Mouse (Mus musculus) heart, postnatal 0 days (tissue): ENCODE data around the gene Apoc4. TPM values are rescaled to one million over a fixed set of nuclear protein-coding genes. Genes with fewer than 3 reads are reported as not detected.
A peak's percentile ranks its signal among the peaks of the same experiment; 100 is the strongest.

Experiments used
- ATAC-seq: fragments of 200-750 bp; cut with Nextera tagmentation; 2 replicates; pipeline ENCODE4 v1.8.0; 2017; ENCODE audit warnings: low read depth, moderate number of reproducible peaks, moderate library complexity; ENCODE audit not compliant: insufficient read depth
- DNase-seq: peaks from one replicate; pipeline ENCODE4 v3.0.0-alpha.2; 2016; ENCODE audit warnings: low spot score
- H3K27ac ChIP-seq: fragments of 300-500 bp; sonication (generic); 2 replicates; pipeline ENCODE4 v1.5.1; 2014; ENCODE audit warnings: low read depth, mild to moderate bottlenecking
- H3K27me3 ChIP-seq: fragments of 300-500 bp; sonication (generic); 2 replicates; pipeline ENCODE4 v1.6.1; 2014; ENCODE audit warnings: low read length, mixed read lengths; ENCODE audit not compliant: control insufficient read depth, insufficient read depth
- H3K36me3 ChIP-seq: fragments of 300-500 bp; sonication (generic); replicated peaks from 2 replicates; pipeline ENCODE4 v1.6.1; 2014; ENCODE audit warnings: low read length, mixed read lengths; ENCODE audit not compliant: control insufficient read depth, insufficient read depth
- H3K4me1 ChIP-seq: fragments of 300-500 bp; sonication (generic); 2 replicates; pipeline ENCODE4 v1.6.1; 2014; ENCODE audit warnings: antibody characterized with exemption; ENCODE audit not compliant: control insufficient read depth, insufficient read depth
- H3K4me2 ChIP-seq: fragments of 300-500 bp; sonication (generic); 2 replicates; pipeline ENCODE4 v1.6.1; 2014; ENCODE audit warnings: low read depth, mild to moderate bottlenecking, low read length, moderate library complexity
- H3K4me3 ChIP-seq: fragments of 300-500 bp; sonication (generic); 2 replicates; pipeline ENCODE4 v1.5.1; 2014; ENCODE audit warnings: low read depth, low read length
- H3K9ac ChIP-seq: fragments of 300-500 bp; sonication (generic); replicated peaks from 2 replicates; pipeline ENCODE4 v1.6.1; 2014; ENCODE audit warnings: low read depth, low read length, mixed read lengths
- H3K9me3 ChIP-seq: fragments of 300-500 bp; sonication (generic); replicated peaks from 2 replicates; pipeline ENCODE4 v1.6.1; 2016; ENCODE audit warnings: low read length; ENCODE audit not compliant: control insufficient read depth
- CTCF ChIP-seq: IDR thresholded peaks from 2 replicates; pipeline ENCODE4 v1.5.1; 2016; ENCODE audit warnings: antibody characterized with exemption, control low read depth, low read depth
- EP300 ChIP-seq: IDR thresholded peaks from 2 replicates; pipeline ENCODE4 v1.6.1; 2016; ENCODE audit warnings: antibody characterized with exemption, low read depth
- WGBS: fragments of 180-500 bp; shearing (Covaris S2); extraction: QIAGEN DNeasy Blood & Tissue Kit; methylation state at CpG from one replicate; pipeline ENCODE4 v1.1.7; 2014; 5-methylcytosine and 5-hydroxymethylcytosine counted together
- polyA plus RNA-seq: library from polyadenylated mRNA; unstranded; fragments of >200 nt; fragmentation: Nextera tagmentation; extraction: Ambion mirVana; gene quantifications from 2 replicates; pipeline ENCODE4 v1.2.1, GENCODE M21; 2015
- total RNA-seq: library from RNA; depleted of rRNA; stranded (reverse); fragments of >200 nt; gene quantifications from 2 replicates; pipeline ENCODE4 v1.2.3, GENCODE M21; 2014; ENCODE audit warnings: low replicate concordance

The Apoc4 gene
- total and polyA plus RNA-seq, 2 experiments from 2014 or later = 0.18 TPM; not detected in 1

DNA sequence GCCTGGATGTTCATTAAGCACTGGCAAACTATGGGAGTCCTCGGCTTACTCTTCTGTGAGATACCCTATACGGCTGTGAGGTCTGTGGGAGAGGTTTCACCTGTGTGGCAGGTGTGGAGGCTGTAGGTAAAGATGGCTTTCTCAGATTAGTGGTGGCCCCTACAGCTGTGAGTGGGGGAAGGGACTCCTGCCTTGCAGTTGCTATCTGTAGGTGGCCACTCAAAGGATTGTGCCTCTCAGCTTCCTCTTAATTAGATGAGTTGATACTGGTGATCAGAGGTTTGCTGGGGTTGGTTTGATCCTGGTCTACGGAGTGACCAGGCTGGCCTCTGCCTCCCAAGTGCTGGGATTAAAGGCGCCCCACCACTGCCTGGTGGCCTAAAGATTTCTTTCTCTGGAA, 23.2 kb upstream of the Apoc4 start:
- no peak for TF ChIP-seq CTCF

DNA sequence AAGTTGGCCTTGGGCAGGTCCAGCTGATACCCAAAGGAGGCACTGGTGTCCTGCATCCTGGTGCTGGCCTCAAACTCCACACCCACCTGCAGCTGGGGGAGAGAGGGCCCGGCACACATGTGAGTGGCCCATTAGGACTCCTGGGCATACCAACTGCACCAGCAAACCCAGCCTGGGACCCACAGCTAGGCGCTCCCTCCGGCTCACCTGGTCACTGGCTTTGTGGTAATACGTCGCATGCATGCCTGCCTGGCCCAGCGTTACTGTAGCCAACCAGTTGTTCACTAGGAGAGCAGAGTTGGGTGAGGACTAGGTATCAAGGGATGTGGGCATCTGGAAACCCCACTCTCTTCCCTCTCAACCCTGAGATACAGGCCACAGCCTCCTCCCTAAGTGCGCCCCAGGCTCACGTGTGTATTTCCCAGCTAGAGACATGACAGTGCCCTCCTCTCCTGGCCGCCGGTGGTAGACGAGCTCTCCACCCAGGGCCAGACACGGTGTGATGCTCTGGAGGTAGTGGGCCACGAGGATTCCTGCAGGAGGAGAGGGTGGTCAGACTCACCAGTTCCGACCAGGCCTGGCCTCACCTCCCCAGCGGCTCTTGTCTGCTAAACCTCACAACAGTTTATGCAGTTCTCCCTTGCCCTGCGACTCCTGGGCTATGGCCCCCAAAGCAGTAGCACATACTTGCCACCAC, 21.7 kb upstream of the Apoc4 start:
- Histone ChIP-seq H3K27ac (no peak overlapping the region), H3K36me3 (peaks cover 37% of the 10 kb centered on the region), H3K4me2 (no peak overlapping the region), H3K4me1 (peaks cover 31% of the 10 kb centered on the region), H3K9me3 (no peaks in the 10 kb centered on the region), H3K9ac (no peak overlapping the region), H3K4me3 (no peak overlapping the region), H3K27me3 (no peaks in the 10 kb centered on the region)
- ATAC-seq (no peak), DNase-seq (no peak)
- WGBS = 88% methylated on average over 16 of the region's 16 CpGs
- no peak for TF ChIP-seq CTCF
- TF ChIP-seq EP300 = no peak

More for the DNA sequence above, 23.2 kb upstream of the Apoc4 start:
- H3K27me3 ChIP-seq = no peaks in the 10 kb centered on the region
- no peak overlapping the region for H3K9ac ChIP-seq
- H3K36me3 ChIP-seq = peaks cover 50% of the 10 kb centered on the region
- H3K4me1 ChIP-seq = peaks cover 18% of the 10 kb centered on the region
- no peak for DNase-seq
- no peak overlapping the region for H3K4me3 ChIP-seq
- H3K9me3 ChIP-seq = no peaks in the 10 kb centered on the region
- no peak overlapping the region for H3K4me2 ChIP-seq
- WGBS = 96% methylated on average over 4 of the region's 4 CpGs
- no peak for ATAC-seq
- no peak overlapping the region for H3K27ac ChIP-seq

DNA sequence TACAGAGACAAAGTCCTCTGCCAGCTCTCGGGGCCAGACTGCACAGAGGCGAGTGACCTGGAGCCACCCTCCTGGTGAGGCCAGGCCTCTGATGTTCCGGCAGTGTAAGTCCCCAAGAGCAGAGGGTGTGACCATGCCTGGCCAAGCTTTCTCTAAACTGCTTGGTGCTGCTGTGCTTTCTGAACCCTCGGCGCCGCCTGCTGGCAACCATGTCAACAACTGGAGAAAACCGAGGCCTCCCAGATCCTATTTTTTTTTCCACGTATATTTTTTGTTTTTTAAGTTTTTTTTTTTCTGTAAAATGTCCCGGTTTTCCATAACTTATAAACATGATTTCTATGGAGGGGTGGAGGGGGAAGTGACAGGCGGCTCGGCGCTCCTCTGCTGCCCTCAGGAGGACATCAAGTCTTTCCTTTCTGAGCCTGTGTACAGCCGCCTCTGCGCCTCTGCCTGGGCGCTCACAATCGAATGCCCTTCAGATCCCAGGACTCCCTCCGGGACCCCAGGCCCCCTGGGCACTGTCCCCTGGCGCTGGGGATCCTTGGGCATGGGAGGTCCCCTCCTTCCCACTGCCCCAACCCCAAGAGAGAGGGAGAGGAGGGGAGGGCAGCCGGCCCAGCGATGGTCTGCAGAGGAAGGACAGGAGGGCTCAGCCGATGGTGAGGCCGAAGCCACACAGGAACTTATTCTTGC, 19.9 kb upstream of the Apoc4 start:
- H3K36me3 ChIP-seq = peaks cover 30% of the 10 kb centered on the region
- no peak for TF ChIP-seq EP300
- TF ChIP-seq CTCF = peak; percentile 75
- WGBS = 26% methylated on average over 22 of the region's 22 CpGs
- peak overlapping the region; percentile 38 for H3K4me2 ChIP-seq
- 0 out of 2 replicates have a peak overlapping the region, but pooled peaks have one; percentile 21 for H3K9ac ChIP-seq
- DNase-seq (peak; percentile 82), ATAC-seq (peak; percentile 82)
- no peak overlapping the region for H3K4me3 ChIP-seq
- H3K27me3 ChIP-seq = no peaks in the 10 kb centered on the region
- no peaks in the 10 kb centered on the region for H3K9me3 ChIP-seq
- H3K4me1 ChIP-seq = peaks cover 34% of the 10 kb centered on the region
- peak overlapping the region; percentile 77 for H3K27ac ChIP-seq

DNA sequence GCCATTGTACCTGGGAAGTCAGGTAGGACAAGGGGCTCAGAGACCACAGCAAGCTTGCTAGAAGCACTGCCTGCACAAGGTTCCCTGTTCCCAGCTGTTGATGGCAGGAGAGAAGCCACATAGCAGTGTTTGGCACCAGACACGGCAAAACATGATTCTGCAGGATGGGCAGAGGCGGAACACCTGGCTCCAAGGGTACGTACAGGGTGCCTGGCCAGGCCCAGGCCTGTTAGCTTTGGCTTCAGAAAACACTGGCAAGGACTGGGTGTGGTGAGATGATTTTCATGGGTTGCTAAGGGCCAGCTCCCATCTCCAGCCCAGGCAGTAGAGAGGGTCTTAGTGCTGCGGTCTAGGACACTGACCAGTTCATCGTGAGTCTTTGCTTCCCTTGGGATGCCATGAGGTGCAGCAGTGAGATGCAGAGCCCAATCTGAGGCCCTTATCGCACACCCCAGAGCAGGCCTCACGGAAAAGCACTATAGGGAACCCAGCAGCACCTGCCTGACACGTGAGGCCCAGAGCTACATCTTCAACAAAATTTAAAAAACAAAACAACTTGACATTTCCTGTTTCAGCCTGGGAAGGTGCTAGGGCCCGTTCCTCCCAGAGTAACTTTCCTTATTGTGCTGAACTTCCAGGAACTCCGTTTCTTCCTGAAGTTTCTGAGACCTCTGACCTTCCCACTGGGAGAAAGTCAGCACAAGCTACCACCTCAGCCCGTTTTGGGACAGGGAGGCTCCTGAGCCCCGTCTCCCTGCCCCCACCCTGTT, 19.2 kb upstream of the Apoc4 start:
- Histone ChIP-seq H3K27ac (peak overlapping the region; percentile 77), H3K9ac (no peak overlapping the region), H3K4me2 (peak overlapping the region; percentile 38), H3K27me3 (no peaks in the 10 kb centered on the region), H3K36me3 (peaks cover 30% of the 10 kb centered on the region), H3K4me1 (peaks cover 34% of the 10 kb centered on the region), H3K4me3 (no peak overlapping the region), H3K9me3 (no peaks in the 10 kb centered on the region)
- no peak for DNase-seq
- no peak for ATAC-seq
- WGBS = 47% methylated on average over 12 of the region's 12 CpGs
- no peak for TF ChIP-seq EP300
- TF ChIP-seq CTCF = no peak

DNA sequence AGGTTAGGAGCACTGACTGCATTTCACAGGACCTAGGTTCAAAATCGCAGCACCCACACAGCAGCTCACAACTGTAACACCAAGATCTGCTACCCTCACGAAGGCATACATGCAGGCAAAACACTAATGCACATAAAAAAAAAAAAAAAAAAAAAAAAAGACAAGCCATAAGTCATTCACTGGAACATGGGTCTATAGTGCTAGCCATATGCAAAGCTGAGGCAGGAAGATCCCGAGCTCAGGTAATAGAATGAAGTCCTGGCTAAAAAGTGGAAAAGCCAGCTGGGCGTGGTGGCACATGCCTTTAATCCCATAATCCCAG, 18.5 kb upstream of the Apoc4 start:
- 0 out of 2 replicates have a peak overlapping the region, but pooled peaks have one; percentile 73 for H3K27ac ChIP-seq
- no peaks in the 10 kb centered on the region for H3K27me3 ChIP-seq
- WGBS = 78% methylated on average over 4 of the region's 4 CpGs
- no peaks in the 10 kb centered on the region for H3K9me3 ChIP-seq
- H3K9ac ChIP-seq = no peak overlapping the region
- no peak for ATAC-seq
- H3K4me1 ChIP-seq = peaks cover 40% of the 10 kb centered on the region
- H3K4me2 ChIP-seq = no peak overlapping the region
- DNase-seq = no peak
- H3K4me3 ChIP-seq = no peak overlapping the region
- no peak for TF ChIP-seq EP300
- no peak for TF ChIP-seq CTCF
- peaks cover 26% of the 10 kb centered on the region for H3K36me3 ChIP-seq
